Mouse (Mus musculus): ENCODE data around the gene Fgg.

- TF ChIP-seq CTCF (IDR thresholded peaks at IDR 0.05; ENCODE audit: insufficient read depth, low read depth, low read length) = no peak
- no peak for TF ChIP-seq POLR2A (IDR thresholded peaks at IDR 0.05; ENCODE audit: insufficient read depth, low read depth, low read length)
These were observed 46.2 kb downstream of the Fgg start for GRCm38 (mm10) chr3:83053758-83054157.

Data from olfactory bulb, adult 2 months (tissue).